Mouse (Mus musculus) testis, adult 2 months (tissue): ENCODE results near the gene Gpr180. TPM values are rescaled to one million over a fixed set of nuclear protein-coding genes. Genes with fewer than 3 reads are reported as not detected.
"Not testable (repeated sequence)": the region's sequence is repeated elsewhere in the genome, so short reads cannot be mapped to it uniquely, and the experiment has no call there.

Experiments
- H3K27ac ChIP-seq: fragments of 200-500 bp; 2 replicates; pipeline ENCODE4 v1.5.1; 2012; ENCODE audit warnings: low read depth, low read length; ENCODE audit not compliant: control insufficient read depth, insufficient read depth
- H3K27me3 ChIP-seq: fragments of 200-500 bp; 2 replicates; pipeline ENCODE4 v1.6.1; 2012; ENCODE audit warnings: mild to moderate bottlenecking, low read length, moderate library complexity; ENCODE audit not compliant: control insufficient read depth, insufficient read depth
- H3K36me3 ChIP-seq: fragments of 200-500 bp; 2 replicates; pipeline ENCODE4 v1.6.1; 2012; ENCODE audit warnings: mild to moderate bottlenecking, low read length; ENCODE audit not compliant: control insufficient read depth, insufficient read depth
- H3K4me1 ChIP-seq: fragments of 200-500 bp; 2 replicates; pipeline ENCODE4 v1.6.1; 2012; ENCODE audit warnings: low read length; ENCODE audit not compliant: control insufficient read depth, insufficient read depth
- H3K4me3 ChIP-seq: fragments of 200-500 bp; 2 replicates; pipeline ENCODE4 v1.5.1; 2012; ENCODE audit warnings: low read depth, mild to moderate bottlenecking, low read length, moderate library complexity, mixed read lengths; ENCODE audit not compliant: control insufficient read depth
- CTCF ChIP-seq: fragments of 200-500 bp; IDR thresholded peaks from 2 replicates; pipeline ENCODE4 v1.5.1; 2012; ENCODE audit warnings: low read depth, mild to moderate bottlenecking, inconsistent platforms, low read length, moderate library complexity; ENCODE audit not compliant: control insufficient read depth, insufficient read depth, insufficient replicate concordance
- POLR2A ChIP-seq: fragments of 200-500 bp; IDR thresholded peaks from 2 replicates; pipeline ENCODE4 v1.6.1; 2012; ENCODE audit warnings: low read depth, mild to moderate bottlenecking, inconsistent platforms, low read length, moderate library complexity; ENCODE audit not compliant: control insufficient read depth
- polyA plus RNA-seq: library from polyadenylated mRNA; depleted of rRNA; stranded (reverse); fragments of >200 nt; gene quantifications from 2 replicates; pipeline ENCODE4 v1.2.3, GENCODE M21; 2012

The Gpr180 gene
- polyA plus RNA-seq, 1 experiment, result 26.3 TPM

GRCm38 (mm10) chr14:118142283-118142682 lies 5.3 kb downstream of the Gpr180 start:
- Histone ChIP-seq H3K36me3 (no peaks in the 10 kb centered on the region), H3K27me3 (no peaks in the 10 kb centered on the region), H3K27ac (no peak overlapping the region), H3K4me1 (0 out of 2 replicates have a peak, but pooled peaks cover 3% of the 10 kb centered on the region), H3K4me3 (no peak overlapping the region)
- TF ChIP-seq CTCF, result no peak
- no peak for TF ChIP-seq POLR2A

GRCm38 (mm10) chr14:118148046-118148445 lies 11.1 kb downstream of the Gpr180 start:
- peaks cover 4% of the 10 kb centered on the region for H3K4me1 ChIP-seq
- no peak for TF ChIP-seq CTCF
- TF ChIP-seq POLR2A, result no peak
- no peak overlapping the region for H3K4me3 ChIP-seq
- no peaks in the 10 kb centered on the region for H3K27me3 ChIP-seq
- H3K27ac ChIP-seq, result no peak overlapping the region
- no peaks in the 10 kb centered on the region; the same call in 1 of the 2 replicates for H3K36me3 ChIP-seq

GRCm38 (mm10) chr14:118148554-118148953 lies 11.6 kb downstream of the Gpr180 start:
- Histone ChIP-seq H3K36me3 (no peaks in the 10 kb centered on the region; the same call in 1 of the 2 replicates), H3K27ac (no peak overlapping the region), H3K27me3 (no peaks in the 10 kb centered on the region), H3K4me1 (peaks cover 4% of the 10 kb centered on the region), H3K4me3 (no peak overlapping the region)
- TF ChIP-seq POLR2A (no peak), CTCF (no peak)

GRCm38 (mm10) chr14:118150656-118151551 lies 13.9 kb downstream of the Gpr180 start:
- H3K4me1 ChIP-seq, result peaks cover 4% of the 10 kb centered on the region
- no peak overlapping the region for H3K27ac ChIP-seq
- H3K4me3 ChIP-seq, result no peak overlapping the region
- H3K36me3 ChIP-seq, result no peaks in the 10 kb centered on the region; the same call in 1 of the 2 replicates
- TF ChIP-seq POLR2A (no peak), CTCF (no peak)
- no peaks in the 10 kb centered on the region for H3K27me3 ChIP-seq

- Histone ChIP-seq H3K4me3 (no peak overlapping the region), H3K27me3 (no peaks in the 10 kb centered on the region), H3K36me3 (no peaks in the 10 kb centered on the region; the same call in 1 of the 2 replicates), H3K27ac (no peak overlapping the region), H3K4me1 (peaks cover 4% of the 10 kb centered on the region)
- TF ChIP-seq CTCF (no peak), POLR2A (no peak)
These were observed 14.8 kb downstream of the Gpr180 start for GRCm38 (mm10) chr14:118151651-118152293.

GRCm38 (mm10) chr14:118152294-118152651 lies 15.3 kb downstream of the Gpr180 start:
- TF ChIP-seq CTCF, result no peak
- no peak for TF ChIP-seq POLR2A
- Histone ChIP-seq H3K4me1 (peaks cover 4% of the 10 kb centered on the region), H3K27ac (no peak overlapping the region), H3K4me3 (no peak overlapping the region), H3K36me3 (no peaks in the 10 kb centered on the region; the same call in 1 of the 2 replicates), H3K27me3 (no peaks in the 10 kb centered on the region)

GRCm38 (mm10) chr14:118156056-118156455 lies 19.1 kb downstream of the Gpr180 start:
- not testable (repeated sequence) for H3K27ac ChIP-seq, H3K36me3 ChIP-seq, H3K4me1 ChIP-seq, H3K27me3 ChIP-seq, H3K4me3 ChIP-seq
